ENCODE assay signal across 8 mouse cellular contexts in the genomic region with DNA sequence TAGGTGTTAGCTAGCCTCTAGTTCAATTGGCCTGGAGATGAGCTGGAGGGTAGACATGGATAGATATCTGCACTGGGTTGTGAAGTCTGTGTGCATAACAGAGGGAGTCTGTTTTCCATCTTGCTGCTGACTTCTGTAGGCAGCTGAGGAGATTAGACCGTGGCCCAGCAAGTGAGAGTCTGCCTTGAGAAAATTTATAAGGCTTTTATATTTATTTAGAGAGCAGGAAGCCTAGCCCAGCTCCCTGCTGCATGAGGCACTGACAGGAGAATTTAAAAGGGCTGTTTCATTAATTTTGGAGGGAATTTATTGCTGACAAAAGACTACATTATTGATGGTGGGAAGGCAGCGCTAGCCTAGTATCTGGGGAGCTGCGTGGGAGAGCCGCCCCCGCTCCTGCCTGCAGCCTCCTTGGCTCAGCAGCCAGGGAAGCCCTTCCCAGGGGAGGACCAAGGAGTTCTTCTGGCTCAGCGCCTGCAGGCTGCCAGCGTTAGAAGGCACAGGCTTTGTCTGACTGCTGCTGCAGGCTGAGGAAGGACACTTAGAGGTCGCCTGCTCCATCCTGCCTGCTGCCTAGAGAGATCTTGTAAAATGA.
A peak's percentile ranks its signal among the peaks of the same experiment; 100 is the strongest.
DNase-seq lines count a peak whose midpoint lies in the region; ATAC-seq and TF ChIP-seq lines count a peak whose summit lies in the region.

No protein-coding gene starts in this region.

- no peaks in the 10 kb centered on the region for H3K36me3 ChIP-seq in liver, postnatal 0 days (replicated peaks; ENCODE audit: insufficient read depth, low read length)
- H3K36me3 ChIP-seq in heart, embryonic 16.5 days (ENCODE audit: control insufficient read depth, insufficient read depth), result no peaks in the 10 kb centered on the region
- H3K36me3 ChIP-seq in neural tube, embryonic 11.5 days (ENCODE audit: control insufficient read depth, insufficient read depth, low read length), result no peaks in the 10 kb centered on the region

- no peak overlapping the region for H3K4me3 ChIP-seq in liver, postnatal 0 days (ENCODE audit: low read depth, low read length)
- H3K4me3 ChIP-seq in heart, embryonic 16.5 days (ENCODE audit: low read length), result no peak overlapping the region
- H3K4me3 ChIP-seq in neural tube, embryonic 11.5 days (ENCODE audit: low read depth, low read length), result no peak overlapping the region

- H3K4me1 ChIP-seq in liver, postnatal 0 days (ENCODE audit: insufficient read depth), result no peaks in the 10 kb centered on the region
- no peaks in the 10 kb centered on the region for H3K4me1 ChIP-seq in heart, embryonic 16.5 days (ENCODE audit: control insufficient read depth, insufficient read depth, low read length)
- peaks cover 5% of the 10 kb centered on the region; the same call in 1 of the 2 replicates for H3K4me1 ChIP-seq in neural tube, embryonic 11.5 days (ENCODE audit: control insufficient read depth, insufficient read depth, low read length)

- no peak for TF ChIP-seq CTCF in liver, postnatal 0 days (IDR thresholded peaks at IDR 0.05; ENCODE audit: low read depth)

- WGBS in liver, postnatal 0 days (ENCODE audit: insufficient replicate concordance), result 60% methylated on average over 8 of the region's 8 CpGs
- 26% methylated on average over 8 of the region's 8 CpGs for WGBS in heart, embryonic 16.5 days
- WGBS in neural tube, embryonic 11.5 days, result 19% methylated on average over 8 of the region's 8 CpGs

- no peaks in the 10 kb centered on the region for H3K27me3 ChIP-seq in liver, postnatal 0 days (ENCODE audit: insufficient read depth, low read length)
- no peaks in the 10 kb centered on the region for H3K27me3 ChIP-seq in heart, embryonic 16.5 days (ENCODE audit: control insufficient read depth, insufficient read depth, low read length)
- H3K27me3 ChIP-seq in neural tube, embryonic 11.5 days (ENCODE audit: control insufficient read depth, insufficient read depth, low read length), result no peaks in the 10 kb centered on the region

- ATAC-seq in liver, postnatal 0 days, result no peak
- ATAC-seq in heart, embryonic 16.5 days (replicated peaks; ENCODE audit: extremely low read depth, insufficient read depth, low FRiP score), result 0 out of 2 replicates have a peak, but pooled peaks have one; percentile 18
- peak; percentile 52 for ATAC-seq in neural tube, embryonic 11.5 days (ENCODE audit: insufficient read depth, low FRiP score, low TSS enrichment)
- ATAC-seq in megakaryocyte, adult 5-6 weeks (ENCODE audit: poor library complexity, severe bottlenecking), result no peak

- H3K27ac ChIP-seq in liver, postnatal 0 days (ENCODE audit: low read depth), result no peak overlapping the region
- H3K27ac ChIP-seq in heart, embryonic 16.5 days (ENCODE audit: low read length), result no peak overlapping the region
- peak overlapping the region; percentile 31; the same call in 1 of the 2 replicates for H3K27ac ChIP-seq in neural tube, embryonic 11.5 days (ENCODE audit: low read depth, low read length)

- TF ChIP-seq EP300 in liver, postnatal 0 days (IDR thresholded peaks at IDR 0.05; ENCODE audit: low read depth), result no peak

- no peak overlapping the region for H3K4me2 ChIP-seq in liver, postnatal 0 days (ENCODE audit: low read depth, low read length)
- H3K4me2 ChIP-seq in heart, embryonic 16.5 days (ENCODE audit: low read depth, low read length), result no peak overlapping the region
- H3K4me2 ChIP-seq in neural tube, embryonic 11.5 days (ENCODE audit: low read depth), result no peak overlapping the region

- no peaks in the 10 kb centered on the region for H3K9me3 ChIP-seq in liver, postnatal 0 days (ENCODE audit: low read length)
- H3K9me3 ChIP-seq in heart, embryonic 16.5 days (replicated peaks; ENCODE audit: control insufficient read depth, low read length), result no peaks in the 10 kb centered on the region
- H3K9me3 ChIP-seq in neural tube, embryonic 11.5 days (ENCODE audit: control insufficient read depth, low read length), result no peaks in the 10 kb centered on the region

- no peak overlapping the region for H3K9ac ChIP-seq in liver, postnatal 0 days (replicated peaks)
- no peak overlapping the region for H3K9ac ChIP-seq in heart, embryonic 16.5 days (ENCODE audit: low read length)
- no peak overlapping the region for H3K9ac ChIP-seq in neural tube, embryonic 11.5 days (ENCODE audit: low read length)

- peak; percentile 44 for DNase-seq in liver
- DNase-seq in liver, postnatal 0 days, result no peak
- peak; percentile 44 for DNase-seq in embryo, embryonic 10 days (ENCODE audit: low spot score)
- DNase-seq in left cerebral cortex, adult 11 months (ENCODE audit: low spot score), result peak; percentile 67
- DNase-seq in neural tube, embryonic 11.5 days (ENCODE audit: low spot score), result peak; percentile 48
- peak; percentile 73 for DNase-seq in testis, postnatal 14 days (ENCODE audit: low spot score)

Comparison
In these comparisons a context has a peak if more than half of its experiments do, and no peak if none do; other contexts are left out.
1. ATAC-seq: peak in heart, embryonic 16.5 days (single experiment) and neural tube, embryonic 11.5 days (single experiment); none in liver, postnatal 0 days (single experiment) and megakaryocyte, adult 5-6 weeks (single experiment).